Mouse (Mus musculus) ES-E14 (cell line): ENCODE data around the gene Inpp1.

ENCODE experiments used
- CHD2 ChIP-seq: IDR thresholded peaks from 2 replicates; pipeline ENCODE4 v1.6.1; 2014; ENCODE audit warnings: mild to moderate bottlenecking, low read depth, low read length, inconsistent platforms
- HCFC1 ChIP-seq: IDR thresholded peaks from 2 replicates; pipeline ENCODE4 v1.6.1; 2012; ENCODE audit warnings: low read length, inconsistent platforms, borderline replicate concordance; ENCODE audit not compliant: insufficient read depth
- MAFK ChIP-seq: IDR thresholded peaks from 2 replicates; pipeline ENCODE4 v1.6.1; 2014; ENCODE audit warnings: mild to moderate bottlenecking, low read depth, low read length, inconsistent platforms; ENCODE audit not compliant: insufficient read depth
- ZC3H11A ChIP-seq: IDR thresholded peaks from 2 replicates; pipeline ENCODE4 v1.6.1; 2012; ENCODE audit warnings: low read depth, mild to moderate bottlenecking, inconsistent platforms, low read length, borderline replicate concordance
- ZNF384 ChIP-seq: IDR thresholded peaks from 2 replicates; pipeline ENCODE4 v1.6.1; 2012; ENCODE audit warnings: low read depth, low read length, inconsistent platforms

GRCm38 (mm10) chr1:52765176-52766111, 52.0 kb downstream of the Inpp1 start:
- TF ChIP-seq ZNF384 (no peak), MAFK (no peak), ZC3H11A (no peak), CHD2 (no peak), HCFC1 (no peak)
